Mouse (Mus musculus): Measurements from ENCODE around the gene 2610528J11Rik.
A peak's percentile ranks its signal among the peaks of the same experiment; 100 is the strongest.

- TF ChIP-seq CTCF (IDR thresholded peaks at IDR 0.05; ENCODE audit: low read depth) (peak; percentile 76), EP300 (IDR thresholded peaks at IDR 0.05; ENCODE audit: low read depth) (no peak)
Measured at GRCm38 (mm10) chr4:118579313-118579712, 52.5 kb downstream of the 2610528J11Rik start.
